Mouse (Mus musculus) lung, adult 2 months (tissue): ENCODE results near the gene Crcp.

Source experiments
- CTCF ChIP-seq: fragments of 200-500 bp; IDR thresholded peaks from 2 replicates; pipeline ENCODE4 v1.5.1; 2011; ENCODE audit warnings: mild to moderate bottlenecking, low read length, control low read depth; ENCODE audit not compliant: insufficient read depth
- POLR2A ChIP-seq: fragments of 200-500 bp; IDR thresholded peaks from 2 replicates; pipeline ENCODE4 v1.6.1; 2011; ENCODE audit warnings: low read depth, mild to moderate bottlenecking, control low read depth, low read length, borderline replicate concordance; ENCODE audit errors: extremely low read depth

DNA sequence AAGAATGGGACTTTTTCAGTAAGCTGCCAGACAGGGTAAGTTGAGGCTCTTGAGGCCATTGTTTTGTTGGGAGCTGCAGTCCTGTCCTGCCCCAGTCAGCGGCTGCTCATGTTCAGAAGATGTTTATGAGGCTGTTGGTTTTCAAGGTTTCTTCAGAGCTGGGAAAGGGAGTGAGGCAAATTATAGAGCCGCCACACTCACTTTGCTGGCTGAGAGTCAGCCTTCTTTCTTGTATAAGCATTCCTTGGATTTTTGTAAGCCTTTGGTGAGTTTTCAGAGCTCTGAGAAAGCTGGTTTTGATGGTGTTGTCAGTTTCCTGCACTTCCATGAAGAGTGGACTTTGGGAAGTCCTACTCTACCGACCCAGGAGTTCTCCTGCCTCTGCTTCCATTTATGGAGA is 55.2 kb downstream of the Crcp start:
- TF ChIP-seq CTCF, result no peak
- TF ChIP-seq POLR2A, result no peak
